Mouse (Mus musculus) ovary, postnatal 14 days (tissue): ENCODE data around the gene Vash1.

Experiments used
- DNase-seq: peaks from one replicate; pipeline ENCODE4 v3.0.0; 2022; ENCODE audit warnings: low spot score

Gene Vash1

DNA sequence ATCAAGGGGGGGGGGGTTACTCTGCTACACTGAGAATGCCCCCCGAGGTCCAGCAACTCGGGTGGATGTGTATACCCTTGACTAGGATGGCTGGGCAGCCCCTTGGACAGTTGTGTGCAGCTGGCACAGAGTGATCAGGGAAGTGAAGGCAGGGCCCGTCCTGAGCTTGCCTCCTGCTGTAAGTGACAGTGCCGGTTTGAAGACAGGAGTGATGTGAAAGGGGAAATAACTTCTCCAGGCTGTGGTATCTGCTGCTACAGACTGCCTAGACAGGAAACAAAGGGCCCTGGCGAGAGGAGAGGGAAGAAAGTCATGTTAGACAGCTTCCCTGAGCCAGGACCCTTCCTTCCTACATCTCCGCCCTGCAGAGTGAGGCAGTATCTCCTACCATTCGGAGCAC is 5.2 kb downstream of the Vash1 start:
- DNase-seq, result no peak

DNA sequence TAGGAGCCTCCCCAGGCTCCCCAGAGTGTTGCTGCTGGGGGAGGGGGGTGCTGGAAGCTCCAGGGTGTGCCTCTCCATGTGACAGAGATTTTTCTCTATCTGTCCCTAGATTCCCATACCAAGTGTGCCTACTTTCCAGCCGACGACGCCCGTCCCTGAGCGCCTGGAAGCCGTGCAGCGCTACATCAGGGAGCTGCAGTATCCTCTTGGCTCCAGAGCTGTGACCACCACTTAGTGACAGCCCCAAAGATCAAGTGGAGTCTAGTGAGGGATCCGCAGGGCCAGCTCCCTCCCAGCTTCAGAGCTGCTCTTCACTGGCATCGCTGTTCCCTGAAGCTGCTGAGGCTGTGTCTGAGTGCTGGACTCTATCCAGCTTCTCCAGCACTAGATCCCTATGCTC is 6.8 kb downstream of the Vash1 start:
- DNase-seq, result no peak

DNA sequence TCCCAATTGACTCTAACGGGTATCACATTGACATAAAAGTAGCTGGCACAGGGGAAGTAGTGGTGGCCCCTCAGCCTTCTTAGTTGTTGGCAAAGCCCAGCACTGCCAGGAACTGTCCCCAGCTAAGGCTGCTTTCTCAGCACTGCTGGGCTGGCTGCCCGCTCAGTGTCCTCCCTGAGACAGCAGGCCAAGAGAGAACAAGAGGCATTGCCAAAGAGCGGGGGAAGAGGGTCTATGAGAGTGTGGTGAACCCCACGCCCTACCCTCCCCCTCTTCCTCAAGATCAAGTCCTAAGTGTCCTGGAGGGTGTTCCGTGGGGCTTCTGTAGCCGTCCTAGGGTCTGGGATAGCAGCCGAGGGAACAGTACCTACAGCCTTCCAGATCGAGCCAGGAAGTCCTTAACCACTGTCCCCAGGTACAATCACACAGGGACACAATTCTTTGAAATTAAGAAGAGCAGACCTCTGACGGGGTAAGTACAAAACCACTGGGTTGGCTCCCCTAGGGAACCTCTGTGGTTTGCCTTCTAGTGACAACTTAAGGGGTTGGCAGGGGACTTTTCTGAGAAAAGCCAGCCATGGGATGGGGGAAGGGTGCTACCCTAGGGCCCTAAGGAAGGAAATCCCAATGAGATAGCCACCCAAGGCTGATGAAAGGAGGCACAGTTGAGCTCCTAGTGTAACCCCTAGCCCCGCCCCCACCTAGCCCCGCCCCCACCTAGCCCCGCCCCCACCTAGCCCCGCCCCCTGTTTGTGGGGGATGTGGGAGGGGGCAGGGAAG is 8.2 kb downstream of the Vash1 start:
- no peak for DNase-seq

DNA sequence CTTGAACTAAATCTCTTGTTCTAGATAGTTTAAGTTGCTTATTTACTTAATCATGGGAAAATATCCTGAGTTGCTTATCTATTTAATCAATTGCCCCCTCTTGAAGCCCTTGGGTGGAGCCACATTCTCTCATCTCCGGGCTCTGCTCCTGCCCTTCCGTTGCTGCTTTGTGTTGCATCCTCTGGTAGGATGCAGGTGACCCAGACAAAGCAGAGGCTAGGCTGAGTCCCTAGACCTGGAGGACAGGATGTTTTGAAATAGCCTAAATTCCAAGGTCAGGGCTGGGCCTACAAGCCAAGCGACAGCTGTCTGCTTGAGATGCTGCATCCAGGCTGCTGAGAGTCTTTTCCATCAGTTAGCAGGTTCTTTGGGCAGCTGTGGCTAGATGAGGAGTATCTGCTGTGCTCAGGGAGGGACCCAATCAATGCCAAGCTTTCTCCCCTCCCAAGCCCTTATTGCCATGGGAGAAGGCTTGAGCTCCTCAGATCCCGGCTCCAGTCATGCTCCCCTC is 9.0 kb downstream of the Vash1 start:
- DNase-seq, result no peak

DNA sequence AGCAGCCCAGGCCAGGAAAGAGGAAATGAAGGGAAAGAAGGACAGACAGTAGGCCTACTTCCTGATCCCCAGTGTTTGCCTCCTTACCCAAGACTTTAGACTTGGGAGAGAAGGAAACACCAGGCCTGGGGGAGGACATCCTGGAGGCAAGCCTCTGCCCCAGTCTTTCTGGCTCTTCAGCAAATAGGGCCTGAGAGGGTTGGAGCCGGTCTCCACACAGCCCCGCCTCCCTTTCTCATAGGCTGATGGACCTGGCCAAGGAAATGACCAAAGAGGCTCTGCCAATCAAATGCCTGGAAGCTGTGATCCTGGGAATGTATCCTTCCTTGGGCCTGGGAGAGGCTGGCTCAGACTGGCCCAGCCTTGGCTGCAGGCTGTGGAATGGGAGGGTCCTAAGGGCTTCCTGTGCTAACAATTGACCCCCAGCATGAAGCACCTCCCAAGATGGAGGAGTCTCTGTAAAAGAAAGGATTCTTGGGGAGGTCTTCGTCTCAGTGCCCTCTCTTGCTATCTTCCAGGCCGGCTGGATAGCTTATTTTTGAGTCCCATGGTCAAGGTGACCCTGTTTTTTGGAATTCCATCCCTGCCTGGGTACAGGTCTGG is 9.6 kb downstream of the Vash1 start:
- no peak for DNase-seq

DNA sequence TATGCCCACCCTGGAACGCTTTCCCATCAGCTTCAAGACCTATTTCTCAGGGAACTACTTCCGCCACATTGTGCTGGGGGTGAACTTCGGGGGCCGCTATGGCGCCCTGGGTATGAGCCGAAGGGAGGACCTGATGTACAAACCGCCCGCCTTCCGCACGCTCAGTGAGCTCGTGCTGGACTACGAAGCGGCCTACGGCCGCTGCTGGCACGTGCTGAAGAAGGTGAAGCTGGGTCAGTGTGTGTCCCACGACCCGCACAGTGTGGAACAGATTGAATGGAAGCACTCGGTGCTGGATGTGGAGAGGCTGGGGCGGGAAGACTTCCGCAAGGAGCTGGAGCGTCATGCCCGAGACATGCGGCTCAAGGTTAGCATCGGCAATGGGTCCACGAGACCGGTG is 10.4 kb downstream of the Vash1 start:
- DNase-seq, result no peak

DNA sequence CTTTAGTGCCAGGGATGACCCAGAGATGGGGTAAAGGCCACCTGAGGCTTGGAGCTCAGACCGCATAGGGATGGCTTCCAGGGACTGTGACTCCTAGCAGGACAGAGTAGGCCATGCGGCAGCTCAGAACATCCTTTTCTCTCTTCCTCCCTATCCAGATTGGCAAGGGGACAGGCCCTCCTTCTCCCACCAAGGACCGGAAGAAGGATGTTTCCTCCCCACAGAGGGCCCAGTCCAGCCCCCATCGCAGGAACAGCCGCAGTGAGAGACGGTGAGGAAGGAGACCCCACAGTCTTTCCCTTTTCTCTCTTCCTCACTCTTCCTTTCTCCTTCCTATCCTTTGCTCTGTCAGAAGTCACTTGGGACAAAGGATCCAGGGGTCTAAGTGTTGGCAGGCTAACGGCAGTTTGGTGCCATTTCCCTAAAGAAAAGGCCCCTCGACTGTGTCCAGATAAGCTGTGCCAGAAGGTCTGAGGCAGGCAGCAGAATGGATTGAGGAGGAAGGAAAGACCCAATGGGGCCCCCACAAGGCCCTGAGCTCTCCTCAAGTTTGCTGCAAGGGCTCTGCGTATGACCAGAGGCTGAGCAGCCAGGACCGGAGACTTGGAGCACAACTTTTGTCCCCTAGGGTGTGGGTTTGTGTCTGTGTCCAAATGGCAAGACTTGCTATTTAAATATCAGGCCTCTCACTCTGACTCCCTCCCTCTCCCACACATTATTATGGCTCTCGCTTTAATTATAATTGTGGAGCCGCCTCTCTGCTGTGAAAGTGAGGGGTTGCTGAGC is 12.4 kb downstream of the Vash1 start:
- no peak for DNase-seq

DNA sequence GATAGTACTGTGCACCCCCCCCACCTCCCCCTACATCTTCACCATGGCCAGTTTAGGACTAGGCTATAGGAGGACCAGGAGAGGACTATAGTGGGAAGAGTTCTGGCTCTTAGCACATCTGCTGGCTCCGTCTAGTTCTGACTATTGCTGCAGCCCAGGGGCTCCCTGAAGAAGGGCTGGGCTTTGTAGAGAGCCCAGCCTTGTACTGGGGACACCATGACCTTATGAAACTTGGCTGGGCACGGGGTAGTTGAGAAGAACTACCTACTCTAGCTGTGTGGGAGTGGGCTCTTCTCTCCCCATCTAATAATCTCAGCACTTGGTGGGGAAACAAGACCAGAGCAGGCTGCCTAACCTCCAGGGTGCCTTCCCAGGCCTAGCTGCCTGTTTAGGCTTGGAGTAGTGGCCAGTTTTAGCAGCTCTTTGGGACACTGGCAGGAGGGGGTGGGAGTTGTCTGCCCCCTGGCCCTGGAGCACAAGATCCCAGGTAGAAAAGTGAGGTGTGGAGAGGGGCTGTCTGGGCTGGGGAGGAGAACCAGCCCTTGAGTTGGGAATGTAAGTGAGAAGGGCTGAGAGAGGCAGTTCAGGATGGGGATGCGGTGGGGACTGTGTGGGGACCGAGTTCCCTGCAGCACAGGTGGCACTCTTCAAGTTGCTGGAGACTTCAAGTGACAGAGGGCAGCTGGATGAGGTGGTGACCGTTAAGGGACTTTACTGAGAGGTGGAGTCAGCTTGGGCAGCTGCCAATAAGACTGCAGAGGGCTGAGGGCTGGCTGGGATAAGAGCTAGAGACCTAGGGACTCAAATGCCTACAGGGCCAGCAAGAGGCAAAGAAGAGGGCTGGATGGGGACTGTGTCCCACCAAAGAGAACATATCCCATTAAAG is 14.2 kb downstream of the Vash1 start:
- no peak for DNase-seq

DNA sequence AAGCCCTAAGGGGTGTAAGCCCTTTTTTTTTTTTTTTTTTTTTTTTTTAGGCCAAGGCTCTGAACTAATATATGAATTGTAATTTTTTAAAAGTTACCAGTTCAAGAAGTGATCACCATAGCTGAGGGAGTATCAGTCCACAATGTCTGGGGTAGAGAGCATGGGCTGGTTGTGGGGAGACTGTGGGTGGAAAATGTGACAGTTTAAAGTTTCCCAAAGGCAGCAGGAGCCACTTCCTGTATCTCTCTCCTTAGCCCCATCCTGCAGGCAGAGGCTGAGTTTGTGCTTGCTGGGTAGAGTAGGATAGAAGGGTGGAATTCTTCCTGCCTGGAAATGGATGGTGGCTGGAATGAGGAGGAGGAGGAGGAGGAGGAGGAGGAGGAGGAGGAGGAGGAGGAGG is 14.9 kb downstream of the Vash1 start:
- no peak for DNase-seq

DNA sequence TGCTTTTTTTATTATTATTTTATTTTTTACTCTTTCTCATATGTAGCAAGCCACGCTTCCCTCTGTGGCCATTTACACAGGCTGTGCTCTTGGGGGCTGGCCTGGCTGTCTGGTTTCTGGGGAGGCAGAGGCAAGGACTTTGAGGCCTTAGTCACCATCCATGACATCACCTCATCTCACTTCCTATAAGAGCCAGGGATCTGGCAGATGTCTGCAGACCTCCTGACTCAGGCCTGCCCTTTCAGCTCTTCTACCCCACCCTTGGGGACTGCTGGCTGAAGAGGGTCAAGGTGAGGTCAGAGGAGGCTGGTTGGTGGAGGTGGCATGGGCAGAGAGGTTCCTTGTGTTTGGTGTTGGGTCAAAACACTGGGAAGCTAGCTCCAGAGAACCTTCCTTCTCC is 15.9 kb downstream of the Vash1 start:
- no peak for DNase-seq

DNA sequence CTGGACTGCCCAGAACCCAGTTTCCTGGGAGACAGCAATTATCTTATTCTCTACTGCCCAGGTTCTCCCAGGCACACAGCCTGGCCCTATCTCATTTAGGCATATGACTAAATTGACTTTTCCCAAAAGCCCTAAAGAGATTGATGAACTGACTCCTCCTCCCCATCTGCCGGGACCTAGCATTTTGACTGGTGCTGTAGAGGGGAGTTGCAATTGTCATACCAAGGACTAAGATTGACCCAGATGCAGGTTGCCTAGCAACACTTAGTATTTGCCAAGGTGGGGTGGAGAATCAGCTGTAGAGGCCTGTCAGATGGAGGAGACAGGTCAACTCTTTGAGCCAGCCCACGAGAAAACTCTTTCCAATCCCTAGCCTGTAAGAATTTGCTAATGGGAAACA is 19.5 kb downstream of the Vash1 start:
- DNase-seq, result no peak

DNA sequence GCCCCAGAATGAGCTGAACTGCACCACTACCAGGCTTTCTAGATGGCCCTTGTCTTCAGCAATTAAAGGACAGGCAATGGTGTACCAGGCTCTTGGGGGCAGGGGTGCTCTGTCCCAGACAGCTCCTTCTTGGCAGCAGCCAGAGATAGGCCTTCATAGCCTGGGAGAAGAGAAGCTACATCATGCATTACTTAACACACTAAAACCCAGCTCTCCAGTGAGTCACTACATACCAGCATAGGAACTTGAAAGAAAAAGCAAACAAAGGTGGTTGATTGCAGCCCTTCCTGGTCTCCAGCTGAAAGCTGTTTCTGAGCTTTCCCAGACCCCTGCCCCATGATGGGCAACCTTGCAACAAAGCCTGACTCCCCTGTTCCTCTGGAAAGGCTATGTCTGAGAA is 20.0 kb downstream of the Vash1 start:
- DNase-seq, result no peak

DNA sequence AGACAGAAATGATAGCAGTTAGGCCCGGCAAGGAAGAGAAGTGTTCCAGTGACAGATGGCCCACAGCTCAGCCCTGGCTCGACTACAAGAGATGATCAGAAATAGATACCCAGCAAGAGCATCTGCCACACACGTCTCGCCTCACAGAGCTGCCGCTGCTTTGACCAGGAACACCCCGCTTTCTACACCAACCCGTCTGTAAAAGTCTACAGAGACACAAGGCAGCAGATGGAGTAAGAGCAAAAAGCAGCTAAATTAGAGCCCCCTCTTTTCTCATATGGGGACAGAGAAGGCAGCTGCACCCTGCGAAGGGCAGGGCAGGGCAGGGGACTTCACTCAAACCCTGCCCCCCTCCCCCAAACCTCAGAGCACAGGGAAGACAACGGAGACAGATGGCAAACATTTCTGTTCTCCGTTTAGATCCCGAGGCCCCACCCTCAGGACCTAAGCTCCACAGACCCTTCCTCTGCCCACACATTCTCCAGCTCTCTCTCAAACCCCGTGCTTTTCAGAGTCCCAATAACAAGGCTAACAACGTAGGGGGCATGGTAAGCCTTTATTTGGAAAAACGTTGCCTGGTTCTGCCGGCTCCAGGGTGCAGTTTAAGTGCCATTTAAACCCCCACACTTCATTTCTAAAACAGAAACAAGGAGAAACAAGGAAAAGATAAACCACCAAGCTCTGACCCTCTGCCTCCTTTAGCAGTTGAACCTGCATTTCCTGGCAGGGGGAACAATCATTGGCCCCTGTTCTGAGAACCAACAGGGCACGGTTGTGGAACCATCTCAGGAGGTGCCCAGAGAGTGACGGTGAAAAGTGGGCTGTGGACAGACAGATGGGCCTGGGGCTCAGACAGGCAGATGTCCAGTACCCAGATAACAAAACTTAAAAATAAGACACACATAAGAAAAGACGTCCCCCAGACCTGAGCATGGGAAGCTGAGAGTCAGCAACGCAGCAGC is 21.7 kb downstream of the Vash1 start:
- DNase-seq, result no peak

DNA sequence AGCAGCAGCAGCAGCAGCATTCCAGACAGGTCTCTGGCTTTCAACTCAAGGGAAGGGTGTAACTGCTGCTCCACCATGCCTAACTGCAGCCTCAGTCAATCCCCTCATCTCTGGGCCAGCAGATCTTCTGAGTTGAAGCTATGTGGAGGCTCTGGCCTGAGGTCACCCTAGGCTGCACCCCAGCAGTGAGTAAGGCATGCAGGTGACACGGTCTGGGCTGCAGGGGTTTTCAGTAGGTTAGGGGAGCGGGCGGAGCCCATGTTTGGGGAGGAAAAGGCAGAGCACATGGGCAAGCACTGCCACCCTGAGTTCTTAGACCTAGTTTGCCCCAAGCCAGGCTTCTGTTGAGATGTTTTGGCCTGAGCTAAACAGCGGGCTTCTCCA is 22.4 kb downstream of the Vash1 start:
- no peak for DNase-seq

DNA sequence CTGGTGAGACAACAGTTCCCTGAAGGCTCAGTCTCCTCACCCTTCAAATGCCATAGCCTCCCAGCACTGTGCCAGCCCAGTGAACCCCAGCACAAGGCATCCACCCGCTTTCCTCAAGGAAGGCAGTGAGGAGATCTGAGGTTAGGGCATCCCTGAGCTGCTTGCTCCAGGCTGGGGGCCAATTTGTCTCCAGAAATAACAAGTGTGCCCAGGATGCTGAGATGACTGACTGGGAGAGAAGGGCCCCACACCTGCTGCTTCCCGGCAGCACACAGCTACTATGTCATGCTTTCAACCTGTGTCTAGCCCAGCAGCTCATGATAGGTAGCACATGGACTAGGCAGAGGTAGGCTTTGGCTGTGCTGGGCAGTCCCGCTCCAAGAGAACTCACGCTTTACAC is 23.0 kb downstream of the Vash1 start:
- no peak for DNase-seq

DNA sequence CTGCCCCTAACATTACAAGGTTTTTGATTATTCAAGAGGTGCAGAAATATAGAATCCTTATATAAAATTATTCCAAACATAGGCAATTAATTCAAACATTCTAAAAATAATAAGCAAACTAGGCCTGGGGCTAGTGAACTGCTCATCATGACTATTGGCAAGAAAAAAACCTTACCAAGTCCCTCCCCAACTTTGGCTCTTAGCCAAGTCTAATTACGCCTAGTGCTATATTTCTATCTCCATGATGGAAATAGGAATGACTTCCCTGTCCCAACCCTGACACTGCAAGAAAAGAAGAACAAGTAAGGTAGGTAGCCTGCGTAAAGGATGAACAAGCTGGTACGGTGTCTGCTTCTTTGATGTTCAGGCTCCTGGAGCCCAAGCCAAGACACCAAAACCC is 24.2 kb downstream of the Vash1 start:
- no peak for DNase-seq

DNA sequence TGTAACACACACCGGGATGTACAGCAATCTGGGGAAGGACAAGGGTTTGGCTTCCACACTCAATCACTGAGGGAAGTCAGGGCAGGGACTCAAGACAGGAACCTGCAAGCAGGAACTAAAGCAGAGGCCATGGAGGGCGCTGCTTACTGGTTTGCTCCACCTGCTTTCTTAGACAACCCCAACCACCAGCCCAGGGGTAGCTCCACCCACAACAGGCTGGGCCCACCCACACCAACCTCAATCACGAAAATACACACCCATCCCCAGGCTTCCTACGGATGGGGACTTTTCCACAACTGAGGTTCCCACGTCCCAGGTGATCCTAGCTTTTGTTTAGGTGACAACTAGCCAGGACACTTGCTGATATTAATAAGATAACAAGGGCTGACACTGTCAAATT is 27.3 kb downstream of the Vash1 start:
- DNase-seq, result no peak

DNA sequence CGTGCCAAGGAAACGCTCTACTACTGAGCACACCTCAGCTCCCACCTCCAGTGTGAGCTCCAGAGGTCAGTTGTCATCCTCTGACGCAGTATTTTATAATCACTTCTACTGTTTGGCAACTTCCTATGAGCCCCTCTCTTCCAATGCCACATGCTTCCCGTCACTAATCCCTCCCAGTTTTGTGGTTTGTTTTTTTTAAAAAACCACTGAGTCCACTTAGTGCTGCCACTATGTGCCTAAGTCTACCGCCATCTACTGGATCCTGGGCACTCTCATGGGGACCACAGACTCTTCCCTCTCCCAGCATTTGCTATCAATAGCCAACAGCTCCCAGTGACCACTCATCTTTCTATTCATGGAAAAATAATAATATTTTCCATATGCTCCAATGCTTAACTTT is 35.5 kb downstream of the Vash1 start:
- no peak for DNase-seq

DNA sequence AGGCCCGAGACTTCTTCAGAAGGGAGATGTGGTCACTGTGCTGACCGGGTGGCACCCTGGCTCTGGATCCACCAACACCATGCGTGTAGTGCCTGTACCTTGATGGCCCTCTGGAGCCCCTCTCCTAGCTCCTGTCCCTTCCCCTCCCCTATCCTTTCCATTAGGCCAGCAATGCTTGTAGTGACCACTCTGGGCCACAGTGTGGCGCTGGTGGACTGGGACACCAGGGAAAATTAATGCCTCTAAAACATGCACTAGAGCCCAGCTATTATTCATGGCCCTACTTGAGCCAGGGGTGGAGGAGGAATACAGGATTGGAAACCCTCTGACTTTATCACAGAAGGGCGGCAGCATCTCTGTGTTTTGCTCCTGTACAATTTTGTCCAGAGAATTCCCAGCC is 36.9 kb downstream of the Vash1 start:
- DNase-seq, result peak; percentile 70

DNA sequence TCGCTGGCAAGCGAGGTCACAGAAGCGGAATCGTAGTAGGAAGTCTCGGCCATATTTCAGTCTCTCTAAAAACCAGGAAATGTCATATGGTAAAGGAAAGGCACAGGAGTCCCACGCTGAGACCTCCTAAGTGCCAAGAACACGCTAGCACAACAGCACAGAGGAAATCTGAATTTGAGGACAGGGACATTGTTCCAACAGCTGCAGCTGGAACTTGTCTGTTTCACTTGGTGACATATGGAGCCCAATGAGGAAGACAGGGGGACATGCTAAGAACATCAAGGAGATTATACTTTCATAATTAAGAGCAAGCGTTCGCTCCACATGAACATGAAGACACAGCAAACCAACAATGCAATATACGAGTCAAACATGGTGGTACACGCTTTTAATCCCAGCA is 38.5 kb downstream of the Vash1 start:
- no peak for DNase-seq
